Mouse (Mus musculus) hematopoietic stem cell, adult 5-6 weeks (primary cell): ENCODE measurements at regions not wholly inside any gene's neighbourhood (a gene's known extent, or its start where the extent isn't known, plus 50 kb on each side); places are given as distances from the start of the nearest gene placed in this dataset.

Experiments
- ATAC-seq, 2 experiments: fragments of 125-278 bp in 1 of 2; replicated peaks in 1 of 2; 2 replicates each; pipeline ENCODE4 v1.8.0; 2016 to 2017; ENCODE audit warnings: inconsistent platforms in 2 of 2, mild to moderate bottlenecking in 2 of 2, moderate number of reproducible peaks in 2 of 2, low read depth in 1 of 2, moderate TSS enrichment in 1 of 2; ENCODE audit not compliant: low FRiP score in 2 of 2, poor library complexity in 2 of 2, severe bottlenecking in 2 of 2, insufficient read depth in 1 of 2, low TSS enrichment in 1 of 2

GRCm38 (mm10) chr11:19585228-19585627 lies 338.9 kb upstream of the Spred2 start:
- no peak for ATAC-seq

GRCm38 (mm10) chr11:19592506-19593355 lies 331.4 kb upstream of the Spred2 start:
- no peak for ATAC-seq

GRCm38 (mm10) chr11:19595107-19595506 lies 329.1 kb upstream of the Spred2 start:
- no peak for ATAC-seq

GRCm38 (mm10) chr11:19596336-19596735 lies 327.8 kb upstream of the Spred2 start:
- ATAC-seq, result no peak

- ATAC-seq, result no peak
Measured at GRCm38 (mm10) chr11:19599433-19599832, 324.7 kb upstream of the Spred2 start.

- 0 out of 4 replicates have a peak, but pooled peaks of 1 of the 2 experiments have one; percentile 25 for ATAC-seq
Measured at GRCm38 (mm10) chr11:19601216-19601938, 322.8 kb upstream of the Spred2 start.

- ATAC-seq, result no peak
Measured at GRCm38 (mm10) chr11:19602496-19602895, 321.7 kb upstream of the Spred2 start.

GRCm38 (mm10) chr11:19605602-19606001 lies 318.6 kb upstream of the Spred2 start:
- no peak for ATAC-seq

- ATAC-seq, result no peak
Measured at GRCm38 (mm10) chr11:19606943-19607342, 317.2 kb upstream of the Spred2 start.

- no peak for ATAC-seq
Measured at GRCm38 (mm10) chr11:19607941-19608340, 316.2 kb upstream of the Spred2 start.

- no peak for ATAC-seq
Measured at GRCm38 (mm10) chr11:19608523-19608922, 315.7 kb upstream of the Spred2 start.

- ATAC-seq, result no peak
Measured at GRCm38 (mm10) chr11:19610559-19610958, 313.6 kb upstream of the Spred2 start.

GRCm38 (mm10) chr11:19611217-19611616 lies 313.0 kb upstream of the Spred2 start:
- no peak for ATAC-seq

- ATAC-seq, result peak; percentile 87 to 90
Measured at GRCm38 (mm10) chr11:19616520-19616919, 307.7 kb upstream of the Spred2 start.

GRCm38 (mm10) chr11:19619494-19619893 lies 304.7 kb upstream of the Spred2 start:
- no peak for ATAC-seq

GRCm38 (mm10) chr11:19631055-19631695 lies 293.0 kb upstream of the Spred2 start:
- no peak for ATAC-seq

- ATAC-seq, result peak; percentile 69 to 76
Measured at GRCm38 (mm10) chr11:19632477-19632876, 291.7 kb upstream of the Spred2 start.

- no peak for ATAC-seq
Measured at GRCm38 (mm10) chr11:19633621-19634020, 290.6 kb upstream of the Spred2 start.
